Comparison of ENCODE assay signal across 8 mouse cellular contexts in genomic region chr6:51170871-51171270, GRCm38 (mm10).
DNase-seq lines count a peak whose midpoint lies in the region; ATAC-seq lines count a peak whose summit lies in the region.

No protein-coding gene starts in this region.

- H3K4me1 ChIP-seq in embryonic facial prominence, embryonic 12.5 days: peaks cover 33% of the 10 kb centered on the region
- peaks cover 35% of the 10 kb centered on the region for H3K4me1 ChIP-seq in lung, embryonic 15.5 days
- peaks cover 45% of the 10 kb centered on the region for H3K4me1 ChIP-seq in neural tube, embryonic 15.5 days

- H3K4me3 ChIP-seq in embryonic facial prominence, embryonic 12.5 days: no peak overlapping the region
- no peak overlapping the region for H3K4me3 ChIP-seq in lung, embryonic 15.5 days
- no peak overlapping the region for H3K4me3 ChIP-seq in neural tube, embryonic 15.5 days (replicated peaks)

- ATAC-seq in embryonic facial prominence, embryonic 12.5 days (ENCODE audit: insufficient number of reproducible peaks, insufficient read depth, low FRiP score, low TSS enrichment): 0 out of 2 replicates have a peak, but pooled peaks have one; percentile 31
- peak; percentile 76 for ATAC-seq in lung, embryonic 15.5 days (ENCODE audit: borderline replicate concordance, extremely low read depth, low FRiP score, low TSS enrichment)
- ATAC-seq in neural tube, embryonic 15.5 days (ENCODE audit: low FRiP score): peak; percentile 87

- H3K36me3 ChIP-seq in embryonic facial prominence, embryonic 12.5 days: no peaks in the 10 kb centered on the region
- H3K36me3 ChIP-seq in lung, embryonic 15.5 days: no peaks in the 10 kb centered on the region
- no peaks in the 10 kb centered on the region for H3K36me3 ChIP-seq in neural tube, embryonic 15.5 days

- H3K27ac ChIP-seq in embryonic facial prominence, embryonic 12.5 days: peak overlapping the region; percentile 98; the same call in 1 of the 2 replicates
- H3K27ac ChIP-seq in lung, embryonic 15.5 days: peak overlapping the region; percentile 91; the same call in 1 of the 2 replicates
- H3K27ac ChIP-seq in neural tube, embryonic 15.5 days (replicated peaks): no peak overlapping the region

- WGBS in embryonic facial prominence, embryonic 12.5 days: under 1% methylated on average over 11 of the region's 11 CpGs
- under 1% methylated on average over 11 of the region's 11 CpGs for WGBS in lung, embryonic 15.5 days
- under 1% methylated on average over 11 of the region's 11 CpGs for WGBS in neural tube, embryonic 15.5 days

- H3K9me3 ChIP-seq in embryonic facial prominence, embryonic 12.5 days: no peaks in the 10 kb centered on the region
- H3K9me3 ChIP-seq in lung, embryonic 15.5 days: no peaks in the 10 kb centered on the region
- H3K9me3 ChIP-seq in neural tube, embryonic 15.5 days (replicated peaks): no peaks in the 10 kb centered on the region

- no peak overlapping the region for H3K4me2 ChIP-seq in embryonic facial prominence, embryonic 12.5 days (replicated peaks)
- peak overlapping the region; percentile 78; the same call in 1 of the 2 replicates for H3K4me2 ChIP-seq in lung, embryonic 15.5 days
- H3K4me2 ChIP-seq in neural tube, embryonic 15.5 days: peak overlapping the region; percentile 51; the same call in 1 of the 2 replicates

- no peaks in the 10 kb centered on the region for H3K27me3 ChIP-seq in embryonic facial prominence, embryonic 12.5 days
- peaks cover 36% of the 10 kb centered on the region for H3K27me3 ChIP-seq in lung, embryonic 15.5 days
- peaks cover 3% of the 10 kb centered on the region; the same call in 1 of the 2 replicates for H3K27me3 ChIP-seq in neural tube, embryonic 15.5 days (replicated peaks)

- no peak overlapping the region for H3K9ac ChIP-seq in embryonic facial prominence, embryonic 12.5 days
- no peak overlapping the region for H3K9ac ChIP-seq in lung, embryonic 15.5 days
- no peak overlapping the region for H3K9ac ChIP-seq in neural tube, embryonic 15.5 days (replicated peaks)

- DNase-seq in thymus, postnatal 25 days: peak; percentile 6
- no peak for DNase-seq in thymus, postnatal 36 days
- DNase-seq in heart, adult 9 months (ENCODE audit: low spot score in 2 of 2): peak; percentile 84 to 86
- DNase-seq in kidney, adult 18-20 months: peak; percentile 34
- no peak for DNase-seq in cerebellum, postnatal 36 days

Comparison
In these comparisons a context has a peak if more than half of its experiments do, and no peak if none do; other contexts are left out.
1. DNase-seq: peak in thymus, postnatal 25 days (single experiment), heart, adult 9 months (2 of 2) and kidney, adult 18-20 months (single experiment); none in thymus, postnatal 36 days (0 of 2) and cerebellum, postnatal 36 days (0 of 2).
2. ATAC-seq: peak in every context shown above with its lines; median percentile 87 in neural tube, embryonic 15.5 days; 76 in lung, embryonic 15.5 days; 31 in embryonic facial prominence, embryonic 12.5 days.